Mouse (Mus musculus): ENCODE results near the gene H2-M10.2. TPM values are rescaled to one million over a fixed set of nuclear protein-coding genes. Genes with fewer than 3 reads are reported as not detected.
A peak's percentile ranks its signal among the peaks of the same experiment; 100 is the strongest.
"Not testable (repeated sequence)": the region's sequence is repeated elsewhere in the genome, so short reads cannot be mapped to it uniquely, and the experiment has no call there.

H2-M10.2 gene
- polyA plus RNA-seq, 1 experiment from 2014 or later = not detected

DNA sequence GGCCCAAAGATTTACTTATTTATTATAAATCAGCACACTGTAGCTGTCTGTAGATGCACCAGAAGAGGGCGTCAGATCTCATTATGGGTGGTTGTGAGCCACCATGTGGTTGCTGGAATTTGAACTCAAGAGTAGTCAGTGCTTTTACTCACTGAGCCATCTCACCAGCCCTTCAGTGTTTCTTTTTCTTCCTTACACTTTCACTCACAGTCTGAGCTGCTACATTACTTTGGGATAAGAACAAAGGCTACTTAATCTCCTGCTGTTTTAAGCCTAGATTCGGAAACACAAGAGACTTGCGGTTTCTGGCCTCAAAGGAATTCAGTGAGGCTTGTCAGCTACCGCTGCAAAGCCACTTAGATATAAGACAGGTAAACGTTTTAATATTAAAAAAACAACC, 42.3 kb downstream of the H2-M10.2 start:
- Histone ChIP-seq H3K4me3 (no peak overlapping the region), H3K27ac (no peak overlapping the region), H3K27me3 (replicated peaks) (peaks cover 7% of the 10 kb centered on the region), H3K9ac (no peak overlapping the region), H3K36me3 (no peaks in the 10 kb centered on the region), H3K4me2 (replicated peaks) (no peak overlapping the region), H3K4me1 (no peaks in the 10 kb centered on the region), H3K9me3 (no peaks in the 10 kb centered on the region)
- ATAC-seq (ENCODE audit: low FRiP score, low read depth) = no peak
- 48% methylated on average over 5 of the region's 5 CpGs for whole genome bisulfite sequencing

DNA sequence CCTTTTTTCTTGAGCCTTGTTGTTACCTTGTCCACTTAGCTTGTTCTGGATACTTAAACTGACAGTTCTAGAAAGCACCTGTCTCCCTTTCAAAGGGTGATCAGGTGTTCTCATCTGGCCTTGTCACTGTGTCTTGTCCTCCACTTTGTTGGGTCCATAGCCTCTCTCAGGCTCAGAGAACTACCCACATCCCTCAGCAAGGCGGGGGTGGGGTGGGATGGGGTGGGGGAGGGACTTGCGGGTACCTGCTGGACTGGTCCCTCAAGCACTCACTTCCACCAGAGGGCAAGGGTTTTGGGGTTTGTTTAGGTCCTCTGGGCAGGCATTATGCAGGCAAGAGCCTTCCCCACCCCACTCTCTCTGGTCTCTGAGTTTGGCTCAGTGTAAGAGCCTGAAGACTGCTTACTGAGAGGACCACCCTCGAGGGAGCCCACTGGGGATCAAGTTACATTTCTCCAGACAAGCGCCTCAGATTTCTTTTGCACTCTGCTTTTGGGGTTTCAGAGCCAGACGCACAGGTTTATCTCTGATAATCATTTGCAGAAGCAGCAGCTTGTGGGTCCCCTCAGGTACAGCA, 45.6 kb downstream of the H2-M10.2 start:
- H3K27me3 ChIP-seq (replicated peaks) = peaks cover 20% of the 10 kb centered on the region
- no peak overlapping the region for H3K4me2 ChIP-seq (replicated peaks)
- WGBS = 21% methylated on average over 5 of the region's 5 CpGs
- no peaks in the 10 kb centered on the region for H3K36me3 ChIP-seq
- H3K9ac ChIP-seq = no peak overlapping the region
- no peak for ATAC-seq (ENCODE audit: low FRiP score, low read depth)
- no peak overlapping the region for H3K27ac ChIP-seq
- H3K9me3 ChIP-seq = no peaks in the 10 kb centered on the region
- H3K4me1 ChIP-seq = peaks cover 5% of the 10 kb centered on the region; the same call in 1 of the 2 replicates
- no peak overlapping the region for H3K4me3 ChIP-seq

GRCm38 (mm10) chr17:36237321-36237921, 48.9 kb downstream of the H2-M10.2 start:
- H3K9me3 ChIP-seq = no peaks in the 10 kb centered on the region
- ATAC-seq (ENCODE audit: low FRiP score, low read depth) = no peak
- WGBS = 3% methylated on average over 27 of the region's 27 CpGs
- H3K4me2 ChIP-seq (replicated peaks) = peak overlapping the region; percentile 61
- H3K4me3 ChIP-seq = peak overlapping the region; percentile 24
- no peaks in the 10 kb centered on the region for H3K36me3 ChIP-seq
- peaks cover 39% of the 10 kb centered on the region for H3K27me3 ChIP-seq (replicated peaks)
- H3K27ac ChIP-seq = no peak overlapping the region
- peak overlapping the region; percentile 49 for H3K9ac ChIP-seq
- peaks cover 5% of the 10 kb centered on the region; the same call in 1 of the 2 replicates for H3K4me1 ChIP-seq

GRCm38 (mm10) chr17:36235300-36235699, 51.0 kb downstream of the H2-M10.2 start:
- not testable (repeated sequence) for H3K4me3 ChIP-seq

More at GRCm38 (mm10) chr17:36235300-36235699, 51.0 kb downstream of the H2-M10.2 start:
- H3K4me2 ChIP-seq (replicated peaks); H3K36me3 ChIP-seq; ATAC-seq (ENCODE audit: low FRiP score, low read depth); H3K4me1 ChIP-seq; H3K9me3 ChIP-seq; H3K27ac ChIP-seq; H3K9ac ChIP-seq: not testable (repeated sequence)
- WGBS = 34% methylated on average over 9 of the region's 9 CpGs
- H3K27me3 ChIP-seq (replicated peaks) = peaks cover 48% of the 10 kb centered on the region

Other genes starting within 250 kb of the H2-M10.2 start
- 7.4 and 7.7 TPM in 2 replicates for gene H2-T22, start 243.7 kb downstream of the H2-M10.2 start, polyA plus RNA-seq (2016; fragmentation: Nextera tagmentation; extraction: Ambion mirVana)
- gene Gm6034, start 243.5 kb downstream of the H2-M10.2 start, polyA plus RNA-seq (2016; fragmentation: Nextera tagmentation; extraction: Ambion mirVana) = not detected in 2 replicates
- not detected in 2 replicates for gene Gm11127, start 228.1 kb downstream of the H2-M10.2 start, polyA plus RNA-seq (2016; fragmentation: Nextera tagmentation; extraction: Ambion mirVana)
- not detected in 2 replicates for gene Gm19684, start 164.8 kb downstream of the H2-M10.2 start, polyA plus RNA-seq (2016; fragmentation: Nextera tagmentation; extraction: Ambion mirVana)
- gene Gm7030, start 157.1 kb downstream of the H2-M10.2 start, polyA plus RNA-seq (2016; fragmentation: Nextera tagmentation; extraction: Ambion mirVana) = not detected in 2 replicates
- gene Gm8909, start 118.0 kb downstream of the H2-M10.2 start, polyA plus RNA-seq (2016; fragmentation: Nextera tagmentation; extraction: Ambion mirVana) = 0.25 TPM in 1 of 2 replicates, not detected in the other
- not detected in 2 replicates for gene H2-T3, start 96.2 kb downstream of the H2-M10.2 start, polyA plus RNA-seq (2016; fragmentation: Nextera tagmentation; extraction: Ambion mirVana)
- 84.2 and 94.0 TPM in 2 replicates for gene Rpp21, start 28.4 kb downstream of the H2-M10.2 start, polyA plus RNA-seq (2016; fragmentation: Nextera tagmentation; extraction: Ambion mirVana)
- gene Trim39, start 14.2 kb downstream of the H2-M10.2 start, polyA plus RNA-seq (2016; fragmentation: Nextera tagmentation; extraction: Ambion mirVana) = 25.4 and 27.5 TPM in 2 replicates
- gene H2-M10.1, start 39.7 kb upstream of the H2-M10.2 start, polyA plus RNA-seq (2016; fragmentation: Nextera tagmentation; extraction: Ambion mirVana) = not detected in 2 replicates
- not detected in 2 replicates for gene H2-M10.3, start 81.9 kb upstream of the H2-M10.2 start, polyA plus RNA-seq (2016; fragmentation: Nextera tagmentation; extraction: Ambion mirVana)
- gene H2-M10.4, start 175.8 kb upstream of the H2-M10.2 start, polyA plus RNA-seq (2016; fragmentation: Nextera tagmentation; extraction: Ambion mirVana) = not detected in 2 replicates

All from neural tube, embryonic 12.5 days (tissue).